Mouse (Mus musculus) layer of hippocampus, adult 9-10 months (tissue): ENCODE data around the gene Kdm4b.

ENCODE experiments used
- DNase-seq: peaks from one replicate; pipeline ENCODE4 v3.0.0; 2022; ENCODE audit warnings: low spot score

The Kdm4b gene

DNA sequence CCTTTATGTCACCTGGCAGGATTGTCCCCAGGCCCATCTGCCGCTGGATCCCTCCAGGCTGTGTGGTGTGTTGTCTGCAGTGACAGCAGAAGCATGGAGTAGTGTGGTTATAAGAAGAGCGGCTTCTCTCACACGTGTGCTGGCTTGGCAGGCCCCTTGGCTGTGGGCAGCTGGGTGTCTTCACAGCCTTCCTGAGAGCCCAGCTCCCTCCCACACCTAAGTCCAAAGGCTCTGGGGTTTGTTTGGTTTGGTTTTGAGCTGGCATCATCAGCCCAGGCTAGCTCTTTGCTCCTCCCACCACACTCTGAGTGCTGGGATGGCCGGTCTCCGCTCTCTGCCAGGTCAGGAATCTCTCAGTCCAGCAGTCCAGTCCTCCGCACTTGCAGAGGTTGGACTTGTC is 67.4 kb downstream of the Kdm4b start:
- DNase-seq = no peak

DNA sequence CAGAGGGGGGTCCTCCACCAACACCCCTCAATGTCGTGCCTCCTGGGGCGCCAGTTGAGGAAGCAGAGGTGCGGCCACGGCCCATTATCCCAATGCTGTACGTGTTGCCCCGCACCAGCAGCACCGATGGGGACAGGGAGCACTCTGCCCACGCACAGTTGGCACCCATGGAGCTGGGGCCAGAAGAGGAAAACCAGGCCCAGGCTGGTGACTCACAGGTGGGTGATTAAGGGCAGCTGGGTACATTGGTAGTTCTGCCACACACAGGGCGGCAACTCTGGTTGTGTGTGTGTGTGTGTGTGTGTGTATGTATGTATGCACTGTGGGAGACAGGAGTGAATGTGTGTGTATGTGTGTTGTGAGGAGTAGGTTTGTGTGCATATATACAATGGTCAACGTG is 68.0 kb downstream of the Kdm4b start:
- no peak for DNase-seq

DNA sequence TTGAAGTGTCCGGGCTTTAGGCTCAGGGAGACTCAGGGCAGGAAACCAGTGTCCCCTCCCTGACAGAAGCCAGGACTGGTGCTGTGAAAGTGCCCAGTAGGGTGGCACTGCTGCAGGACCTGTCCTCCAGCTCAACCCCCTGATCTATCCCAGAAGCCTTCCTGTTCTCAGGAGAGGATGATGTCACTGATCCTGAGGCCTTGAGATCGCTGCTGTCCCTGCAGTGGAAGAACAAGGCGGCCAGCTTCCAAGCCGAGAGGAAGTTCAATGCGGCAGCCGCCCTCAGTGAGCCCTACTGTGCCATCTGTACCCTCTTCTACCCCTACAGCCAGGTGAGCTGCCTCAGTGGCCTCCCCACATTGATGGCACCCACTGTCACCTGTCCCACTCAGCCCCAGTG is 70.2 kb downstream of the Kdm4b start:
- DNase-seq = no peak

DNA sequence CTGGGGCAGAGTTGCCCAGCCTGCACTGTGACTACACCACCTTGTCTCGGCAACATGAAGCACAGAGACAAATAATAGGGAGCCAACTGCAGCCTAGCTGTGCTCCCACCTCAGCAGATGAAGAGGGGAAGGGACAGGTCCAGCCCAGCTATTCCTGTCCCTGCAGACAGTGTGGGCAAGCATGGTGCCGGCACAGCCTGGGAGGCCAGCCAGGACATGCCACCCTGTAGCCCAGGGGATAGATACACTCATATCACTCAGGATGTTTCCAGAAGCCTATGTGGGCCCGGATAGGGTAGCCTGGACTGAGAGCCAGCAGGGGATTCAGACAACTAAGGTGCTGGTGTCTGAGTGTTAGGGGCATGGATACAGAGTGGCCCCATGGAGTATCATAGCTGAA is 74.4 kb downstream of the Kdm4b start:
- DNase-seq = no peak

DNA sequence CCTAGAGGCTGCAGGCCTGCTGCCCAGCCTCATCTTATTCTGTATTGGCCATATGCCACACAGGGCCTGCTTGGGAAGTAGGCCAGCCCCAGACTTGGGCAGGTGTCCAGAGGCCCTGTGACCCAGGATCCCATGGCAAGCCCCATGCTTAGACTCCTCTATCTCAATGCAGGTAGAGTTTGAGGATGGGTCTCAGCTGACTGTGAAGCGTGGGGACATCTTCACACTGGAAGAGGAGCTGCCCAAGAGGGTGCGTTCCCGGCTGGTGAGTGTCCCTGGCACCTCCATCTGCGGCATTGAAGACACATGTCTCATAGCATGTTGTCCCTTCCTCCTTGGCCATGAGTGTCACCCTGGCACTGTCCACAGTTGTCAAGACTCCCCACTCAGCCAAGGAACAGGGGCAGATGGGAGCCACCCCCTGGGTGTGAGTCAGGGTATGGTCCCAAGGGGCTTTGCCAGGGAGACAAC is 75.2 kb downstream of the Kdm4b start:
- no peak for DNase-seq

DNA sequence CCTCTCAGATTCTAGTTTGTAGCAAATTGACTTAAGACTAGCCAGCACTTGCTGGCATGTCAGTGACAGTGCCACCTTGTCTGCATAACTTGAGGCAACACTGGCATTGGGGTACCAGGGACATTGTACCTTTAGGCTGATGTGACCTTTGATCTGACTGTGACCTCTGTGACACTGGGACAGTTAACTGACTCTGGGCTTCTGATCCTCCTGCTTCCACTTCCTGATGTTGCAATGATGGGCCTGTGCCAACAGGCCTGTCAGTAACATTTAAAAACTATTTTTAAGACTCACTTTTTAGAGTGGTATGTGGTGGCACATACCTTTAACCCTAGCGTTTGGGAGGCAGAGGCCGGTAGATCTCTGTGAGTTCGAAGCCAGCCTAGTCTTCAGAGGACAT is 79.5 kb downstream of the Kdm4b start:
- DNase-seq = no peak

DNA sequence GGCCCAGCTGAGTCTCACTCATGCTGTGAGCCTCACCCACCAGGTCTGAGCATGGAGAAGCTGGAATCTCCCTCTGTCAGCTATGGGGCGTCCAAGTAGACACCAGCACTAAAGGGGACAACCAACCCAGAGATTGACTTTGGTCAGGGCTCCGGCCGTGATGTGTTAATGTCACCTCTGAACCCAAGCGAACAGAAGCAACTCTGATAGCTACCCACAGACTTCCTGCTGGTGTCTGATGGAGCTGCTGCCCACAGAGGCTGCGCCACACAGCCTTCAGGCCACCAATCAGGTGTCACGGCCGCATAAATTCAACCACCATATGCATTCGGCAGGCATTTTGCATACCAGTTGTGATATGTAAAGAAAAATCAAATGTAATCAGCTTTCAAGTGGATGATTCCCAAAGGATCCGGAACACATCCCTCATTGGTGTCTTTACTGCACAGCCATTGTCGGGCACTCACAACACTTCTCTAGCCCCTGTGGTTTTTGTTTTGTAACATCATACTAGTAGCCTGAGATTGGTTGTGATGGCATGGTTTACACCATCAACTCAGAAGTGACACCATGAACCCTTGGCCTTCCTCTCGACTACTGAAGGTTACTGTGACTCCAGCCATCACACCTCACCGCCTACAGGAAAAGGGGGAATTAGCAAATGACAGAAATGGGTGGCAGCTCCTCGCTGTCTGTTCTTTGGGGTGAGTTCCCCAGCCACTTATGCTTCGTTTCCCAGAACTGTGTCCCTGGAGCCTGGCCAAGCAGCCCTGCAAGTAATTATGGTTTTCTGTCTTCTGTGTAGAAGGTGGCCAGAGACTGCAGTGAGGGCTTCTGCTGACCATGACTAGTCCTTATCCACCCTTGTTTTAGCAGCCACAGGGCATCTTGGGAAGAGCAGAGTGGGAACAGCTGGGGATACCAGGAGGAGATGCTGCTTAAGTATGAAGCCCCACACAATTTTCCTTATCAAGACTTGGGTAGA is 80.3 kb downstream of the Kdm4b start:
- no peak for DNase-seq

DNA sequence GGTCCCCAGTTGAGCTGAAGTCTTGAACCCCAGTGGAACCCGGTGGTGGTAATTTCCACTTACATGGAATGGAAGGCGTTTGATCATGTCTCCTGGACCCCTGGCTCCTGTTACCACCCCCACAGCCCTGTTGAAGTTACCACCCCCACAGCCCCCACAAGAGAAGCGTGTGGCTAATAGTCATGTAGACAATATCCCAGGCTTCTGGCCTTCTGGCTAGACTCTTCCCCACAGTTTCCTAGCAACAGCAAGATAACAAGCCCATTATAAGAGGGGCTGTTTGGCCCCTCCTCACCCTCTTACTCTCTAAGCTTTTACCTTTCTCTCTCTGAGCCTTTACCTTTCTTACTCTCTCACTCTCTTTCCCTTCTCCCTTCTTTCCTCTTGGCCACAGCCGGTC is 81.0 kb downstream of the Kdm4b start:
- DNase-seq = no peak

DNA sequence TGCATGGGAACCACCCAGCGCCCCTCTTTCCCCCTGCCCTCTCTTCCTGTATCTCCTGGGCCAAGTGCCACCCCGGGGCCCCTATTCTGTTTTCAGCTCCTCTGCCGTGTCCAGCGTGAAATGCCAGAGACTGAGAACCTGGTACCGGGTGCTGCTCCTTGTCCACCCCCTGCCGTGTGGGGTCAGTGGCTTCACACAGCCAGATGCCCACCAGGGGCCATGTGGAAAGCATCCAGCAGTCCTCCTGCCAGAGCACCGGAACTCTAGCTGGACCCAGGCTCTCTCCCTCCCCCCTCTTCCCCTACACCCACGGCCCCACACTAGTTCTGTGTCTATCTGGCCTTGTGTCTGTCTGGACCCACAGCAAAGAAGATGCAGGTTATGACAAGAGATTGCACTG is 81.5 kb downstream of the Kdm4b start:
- DNase-seq = no peak

DNA sequence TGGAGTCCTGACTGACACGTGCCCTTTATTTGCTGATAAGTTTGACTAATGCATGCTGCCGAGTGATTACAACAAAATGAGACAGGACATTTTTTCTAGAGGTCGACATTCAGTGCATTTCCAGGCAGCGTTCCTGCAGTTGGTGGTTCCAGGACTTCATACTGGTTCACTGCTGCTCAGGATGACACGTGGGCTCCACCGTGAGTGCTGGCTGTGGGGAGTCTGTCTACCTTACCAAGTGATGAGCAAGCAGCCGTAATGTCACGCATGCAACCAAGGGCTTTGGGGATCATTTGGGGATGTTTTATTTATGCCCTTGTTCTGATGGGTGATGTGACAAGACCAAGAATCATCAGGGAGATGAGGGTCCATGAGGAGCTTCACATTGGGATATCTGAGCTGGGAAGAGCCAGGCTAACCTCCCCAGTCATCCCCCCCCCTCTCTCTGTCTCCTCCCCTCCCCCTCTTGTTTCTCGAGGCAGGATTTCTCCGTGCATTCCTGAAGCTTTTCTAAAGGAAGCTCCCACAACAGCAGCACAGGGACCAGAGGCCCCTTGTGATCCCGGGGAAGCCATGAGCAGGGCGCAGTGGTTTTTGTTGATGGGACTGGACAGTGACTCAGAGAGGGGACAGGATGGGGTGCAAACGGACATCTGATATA is 83.2 kb downstream of the Kdm4b start:
- no peak for DNase-seq

DNA sequence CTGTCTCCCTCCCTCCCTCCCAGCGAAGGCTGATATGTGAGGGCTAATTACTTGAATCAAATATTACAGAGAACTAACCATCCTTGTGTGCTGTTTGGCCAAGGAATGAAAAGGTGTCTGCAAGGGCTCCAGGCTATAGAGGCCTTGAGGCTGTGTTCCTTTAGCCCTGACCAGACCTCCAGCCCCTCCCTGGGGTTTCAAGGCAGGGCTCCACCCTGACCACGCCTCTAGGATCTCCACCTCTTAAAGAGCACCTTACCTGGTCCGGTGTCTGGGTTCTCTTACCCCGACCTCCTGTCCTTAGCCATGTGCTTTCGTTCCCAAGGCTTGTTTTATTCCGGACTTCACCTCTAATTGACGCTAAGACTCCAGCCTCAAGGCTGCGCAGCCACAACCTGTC is 83.9 kb downstream of the Kdm4b start:
- DNase-seq = no peak

DNA sequence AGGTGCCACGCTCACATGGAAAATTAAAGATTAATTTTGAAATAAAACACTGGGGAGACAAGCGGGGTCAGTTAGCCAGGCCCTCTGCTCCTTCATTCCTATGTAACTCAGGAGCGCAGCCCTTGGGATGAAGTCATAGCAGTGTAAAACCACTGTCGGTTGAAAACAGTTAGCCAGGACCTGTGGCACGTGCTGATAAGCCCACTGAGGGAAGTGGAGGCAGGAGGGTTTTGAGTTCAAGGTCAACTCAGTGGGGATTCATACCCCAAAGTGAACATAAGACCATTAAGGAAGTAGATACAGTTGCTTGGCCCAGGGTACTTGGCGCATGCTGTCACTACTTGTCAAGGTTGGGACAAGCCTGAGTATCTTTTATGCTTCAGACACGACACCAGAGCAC is 85.6 kb downstream of the Kdm4b start:
- no peak for DNase-seq

DNA sequence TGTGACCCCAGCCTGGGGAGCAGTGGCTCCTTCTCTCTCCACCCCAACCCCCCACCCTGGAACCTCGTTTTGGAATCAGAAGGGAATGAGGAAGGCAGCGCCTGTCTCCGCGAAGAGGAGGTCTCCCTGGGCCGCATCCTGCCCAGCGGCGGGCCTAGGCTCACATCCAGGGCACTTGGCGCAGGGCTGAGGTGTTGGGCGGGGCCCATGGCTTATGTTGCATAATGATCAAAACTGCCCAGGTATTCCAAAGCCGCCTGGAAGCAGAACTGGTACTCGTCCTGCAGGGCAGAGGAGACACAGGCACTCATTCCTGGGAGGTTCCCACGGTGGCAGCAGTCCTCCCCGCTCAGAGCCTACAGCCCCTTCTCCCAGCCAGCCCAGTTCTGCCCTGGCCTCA is 87.3 kb downstream of the Kdm4b start:
- DNase-seq = no peak

DNA sequence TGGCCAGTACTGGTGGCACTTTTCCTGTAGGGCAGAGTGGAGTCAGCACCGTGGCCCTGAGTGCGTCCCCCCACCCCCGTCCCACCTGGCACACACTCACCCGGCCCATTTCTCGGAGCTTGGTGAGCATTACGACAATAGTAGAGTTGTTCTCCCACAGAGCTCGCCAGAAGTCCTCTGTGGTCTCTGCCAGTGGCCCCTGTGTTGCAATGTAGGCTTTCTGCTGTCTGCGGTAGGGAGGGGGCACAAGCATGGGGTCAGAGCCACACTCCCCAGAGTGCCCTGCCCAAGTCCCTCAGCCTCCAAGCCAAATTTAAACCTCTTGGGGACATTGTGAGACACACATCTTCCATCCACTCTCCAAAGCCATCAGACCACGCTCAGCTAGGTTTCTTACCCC is 88.9 kb downstream of the Kdm4b start:
- DNase-seq = no peak

DNA sequence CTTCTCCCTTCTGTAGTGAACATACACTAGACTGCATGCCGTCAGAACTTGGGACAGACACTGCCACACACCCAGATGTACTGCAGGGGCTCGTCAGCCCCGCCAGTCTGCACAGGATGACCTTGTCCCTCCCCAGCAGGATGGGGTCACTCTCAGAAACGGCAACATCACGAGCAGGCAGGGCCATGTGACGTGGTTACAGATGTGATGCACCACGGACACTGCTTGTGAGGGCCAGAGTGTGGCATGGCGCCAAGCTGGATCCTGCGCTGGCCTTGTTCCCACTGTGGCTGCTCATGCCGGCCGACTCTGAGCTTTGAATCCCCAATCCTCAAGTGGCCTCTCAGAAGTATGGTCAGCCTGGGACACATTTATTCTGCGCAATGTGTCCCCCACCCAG is 92.4 kb downstream of the Kdm4b start:
- no peak for DNase-seq

DNA sequence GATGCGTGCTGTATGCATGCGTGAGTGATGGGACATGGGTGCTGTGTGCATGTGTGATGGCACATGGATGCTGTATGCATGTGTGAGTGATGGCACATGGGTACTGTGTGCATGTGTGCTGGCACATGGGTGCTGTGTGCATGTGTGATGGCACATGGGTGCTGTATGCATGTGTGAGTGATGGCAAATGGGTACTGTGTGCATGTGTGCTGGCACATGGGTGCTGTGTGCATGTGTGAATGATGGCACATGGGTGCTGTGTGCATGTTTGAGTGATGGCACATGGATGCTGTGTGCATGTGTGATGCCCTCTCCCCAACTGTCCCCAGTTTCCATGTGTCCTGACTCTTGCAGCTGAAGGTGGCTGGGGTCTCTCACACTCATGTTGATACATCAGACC is 94.2 kb downstream of the Kdm4b start:
- DNase-seq = no peak

DNA sequence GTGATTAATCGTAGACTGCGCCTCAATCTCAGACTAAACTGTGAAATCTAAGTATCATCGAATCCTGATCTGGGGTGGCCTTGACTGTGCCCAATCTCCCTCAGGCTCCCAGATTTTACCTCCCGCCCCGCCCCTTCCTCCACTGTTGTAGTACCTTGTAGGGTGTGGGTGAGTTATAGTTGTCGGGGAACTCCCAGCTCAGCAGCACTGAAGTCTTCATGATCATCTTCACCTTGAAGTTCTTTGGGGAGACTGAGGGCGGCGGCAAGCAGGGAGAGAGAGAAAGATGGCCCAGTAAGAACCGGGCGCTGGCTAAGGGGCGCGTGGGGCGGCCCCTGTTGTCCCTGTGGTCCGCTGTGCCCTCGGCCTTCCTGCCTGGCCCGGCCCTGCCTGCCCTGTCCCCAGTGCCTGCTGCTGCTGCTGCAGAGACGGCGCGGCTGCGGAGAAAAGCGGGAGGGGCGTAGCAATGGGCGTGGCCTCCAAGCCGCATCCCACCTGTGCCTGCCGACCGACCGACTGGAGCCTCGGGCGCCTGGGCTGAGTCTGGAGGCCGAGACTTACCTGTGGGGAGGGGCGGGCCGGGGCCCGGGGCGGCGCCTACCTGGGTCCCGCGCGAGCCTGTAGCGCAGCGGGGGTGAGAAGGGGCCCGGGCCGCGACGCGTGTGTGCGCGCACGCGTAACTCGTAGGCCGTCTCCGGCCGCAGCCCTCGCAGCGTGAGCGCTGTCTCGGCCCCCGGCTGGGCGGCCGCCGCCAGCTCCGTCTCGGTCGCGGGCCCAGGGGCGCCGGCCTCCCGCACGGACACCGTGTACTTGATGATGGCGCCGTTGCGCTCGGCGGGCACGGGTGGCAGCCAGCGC is 99.1 kb downstream of the Kdm4b start:
- DNase-seq = no peak

DNA sequence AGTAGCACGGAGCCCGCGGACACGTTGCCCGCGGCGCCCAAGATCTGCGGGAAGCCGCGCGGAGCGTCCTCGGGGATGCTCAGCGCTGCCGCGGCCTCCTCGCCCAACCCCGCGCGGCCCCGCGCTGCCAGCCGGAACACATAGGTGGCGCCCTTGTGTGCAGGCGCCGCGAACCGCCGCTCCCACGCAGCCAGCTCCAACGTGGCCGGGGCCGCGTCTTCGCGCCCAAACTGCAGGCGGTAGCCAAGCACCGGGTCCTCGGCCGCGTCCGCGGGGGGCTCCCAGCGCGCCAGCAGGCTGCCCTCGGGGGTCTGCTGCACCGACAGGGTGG is 99.7 kb downstream of the Kdm4b start:
- no peak for DNase-seq

DNA sequence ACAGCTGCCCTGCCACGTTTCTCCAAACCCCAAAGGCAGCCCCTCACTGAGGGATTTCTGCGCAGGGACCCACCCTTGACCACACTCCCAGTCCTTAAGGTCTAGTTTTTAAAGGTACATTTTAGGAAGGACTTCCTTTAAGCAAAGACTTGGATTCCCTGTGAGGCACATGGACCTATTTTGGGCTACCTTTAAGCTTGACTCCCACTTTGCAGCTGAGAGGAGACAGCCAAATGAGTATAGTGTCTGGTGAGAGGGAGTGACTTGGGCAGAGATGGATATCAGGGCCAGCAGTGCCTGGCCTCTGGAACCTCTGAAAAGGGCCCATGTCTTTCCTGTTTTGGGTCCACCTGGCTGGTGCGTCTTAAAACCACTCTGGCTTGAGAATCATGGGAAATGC is 100.1 kb downstream of the Kdm4b start:
- no peak for DNase-seq

DNA sequence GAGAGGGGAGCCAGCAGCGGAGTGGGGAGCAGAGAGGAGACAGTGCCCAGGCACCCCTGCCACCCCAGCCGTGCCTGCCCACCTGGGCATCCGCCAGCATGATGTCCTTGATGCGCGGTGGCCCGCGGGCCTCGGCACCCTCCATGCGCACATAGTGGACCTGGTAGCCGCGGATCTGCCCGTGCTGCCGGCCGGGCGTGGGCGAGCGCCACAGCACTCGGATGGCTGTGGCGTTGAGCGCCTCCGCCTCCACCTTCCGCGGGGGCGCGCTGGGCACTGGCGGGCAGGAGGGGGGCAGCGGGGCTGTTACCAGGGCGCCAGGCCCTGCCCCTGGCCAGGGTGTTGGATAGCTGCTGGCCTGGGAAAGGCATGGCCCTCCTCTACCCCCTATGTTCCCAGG is 102.0 kb downstream of the Kdm4b start:
- DNase-seq = no peak

DNA sequence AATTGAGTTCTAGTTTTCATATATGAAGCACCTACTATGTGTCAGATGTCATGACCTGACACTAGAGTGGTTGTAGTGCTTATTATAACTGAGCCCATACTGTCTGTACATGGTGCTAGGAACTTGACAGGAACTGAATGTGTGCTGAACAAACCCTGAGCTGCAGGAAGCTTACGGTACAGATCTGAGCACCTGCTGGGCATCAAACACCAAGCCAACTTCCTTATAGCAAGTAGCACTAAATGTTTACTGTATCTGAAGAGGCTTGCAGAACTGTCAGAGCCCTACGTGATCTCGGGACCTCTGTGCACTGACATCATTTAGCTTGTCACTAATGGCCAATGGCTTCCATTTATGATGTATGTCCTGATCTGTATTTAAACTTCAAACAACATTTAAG is 105.7 kb downstream of the Kdm4b start:
- DNase-seq = no peak

DNA sequence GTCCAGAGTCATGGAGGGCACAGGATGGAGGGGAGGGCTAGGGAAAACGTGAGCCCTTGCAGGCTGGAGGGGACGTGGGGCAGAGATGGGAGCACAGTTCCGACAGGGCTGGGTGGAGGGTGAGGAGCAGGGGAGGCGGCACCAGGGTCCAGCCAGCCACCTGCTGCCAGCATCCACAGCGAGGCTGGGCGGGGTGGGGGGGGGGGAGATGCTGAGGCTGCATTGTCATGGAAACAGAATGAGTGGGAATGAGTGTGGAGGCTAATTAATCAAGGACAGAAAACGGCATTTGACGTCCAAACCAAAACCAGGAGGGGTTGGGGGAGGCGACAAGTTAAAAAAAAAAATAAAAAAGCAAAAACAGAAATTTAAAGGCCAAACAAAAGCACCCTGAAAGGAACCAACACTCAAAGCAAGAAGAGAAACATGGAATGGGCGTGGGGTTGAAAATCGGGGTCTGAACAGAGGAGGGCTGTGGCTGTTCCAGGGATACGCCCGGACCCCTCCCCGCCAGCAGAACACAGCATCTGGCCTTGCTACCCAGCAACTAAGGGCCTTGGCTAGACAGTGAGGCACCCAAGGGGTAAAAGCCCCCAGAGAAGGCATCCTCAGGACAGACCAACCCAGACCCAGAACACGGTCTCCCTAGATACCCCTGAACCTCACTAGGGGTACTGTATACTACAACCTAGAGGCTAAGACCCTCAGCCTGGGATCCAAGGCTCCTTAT is 114.0 kb downstream of the Kdm4b start:
- no peak for DNase-seq
